Mouse (Mus musculus) spleen, adult 2 months (tissue): Measurements from ENCODE around the gene Psmd9.

ENCODE experiments used
- CTCF ChIP-seq: fragments of 200-500 bp; IDR thresholded peaks from 2 replicates; pipeline ENCODE4 v1.5.1; 2011; ENCODE audit warnings: mild to moderate bottlenecking, inconsistent platforms; ENCODE audit not compliant: insufficient read depth, insufficient read length, insufficient replicate concordance; ENCODE audit errors: extremely low read depth
- POLR2A ChIP-seq: fragments of 200-500 bp; IDR thresholded peaks from 2 replicates; pipeline ENCODE4 v1.6.1; 2011; ENCODE audit warnings: low read depth, low read length, inconsistent platforms

DNA sequence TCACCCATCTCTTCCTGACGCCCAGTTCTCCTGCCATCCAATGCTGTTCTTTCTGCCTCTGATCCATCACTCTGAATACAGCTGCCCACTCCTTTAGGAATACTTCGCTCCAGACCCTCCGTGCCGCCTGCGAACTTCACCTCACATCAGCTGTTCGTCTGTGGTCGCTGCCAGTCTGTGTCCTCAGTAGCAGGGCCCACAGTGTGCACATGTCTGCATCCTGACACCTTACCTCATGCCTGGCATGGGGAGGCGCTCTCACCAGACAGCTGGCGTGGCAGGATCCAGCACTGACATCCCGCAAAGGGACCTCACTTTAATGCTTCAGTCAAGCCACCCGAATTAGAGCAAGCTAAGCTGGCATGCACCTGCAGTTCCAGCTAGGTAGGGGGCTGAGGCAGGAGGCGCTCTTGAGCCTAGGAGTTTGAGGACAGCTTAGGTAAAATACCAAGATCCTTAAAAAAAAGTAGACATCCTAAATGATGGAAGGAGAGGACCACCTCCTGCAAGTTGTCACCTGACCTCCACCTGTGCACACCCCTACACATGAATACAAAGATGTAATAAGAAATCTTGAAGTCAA, 127.1 kb downstream of the Psmd9 start:
- TF ChIP-seq CTCF (peak; percentile 36; the same call in 1 of the 2 replicates), POLR2A (no peak)
